Mouse (Mus musculus) cerebellum, postnatal 4 days (tissue): ENCODE results near the gene Ogfrl1.
A peak's percentile ranks its signal among the peaks of the same experiment; 100 is the strongest.

ENCODE experiments used
- DNase-seq, 2 experiments: peaks; one replicate each; pipeline ENCODE4 v3.0.0; 2022; ENCODE audit warnings: low spot score in 2 of 2, mixed read lengths in 1 of 2

The Ogfrl1 gene

DNA sequence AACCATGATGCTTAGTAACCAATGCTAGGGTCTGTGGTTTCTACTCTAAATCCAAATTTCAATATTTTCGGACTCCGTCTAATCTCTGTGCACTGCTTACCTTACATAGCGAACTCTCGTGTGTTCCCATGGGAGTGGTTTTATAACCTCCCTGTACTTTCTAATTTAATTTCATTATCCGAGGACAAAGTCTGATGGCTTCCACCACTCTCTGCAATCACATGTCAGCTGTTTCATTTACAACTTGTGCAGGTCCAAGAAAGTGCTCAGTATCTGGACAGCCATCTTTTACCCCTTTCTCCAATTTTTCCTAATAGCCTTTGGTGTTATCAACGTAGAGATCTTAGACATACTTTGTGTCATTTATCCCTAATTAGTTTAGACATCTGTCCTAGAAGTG is 44.7 kb downstream of the Ogfrl1 start:
- DNase-seq = no peak

DNA sequence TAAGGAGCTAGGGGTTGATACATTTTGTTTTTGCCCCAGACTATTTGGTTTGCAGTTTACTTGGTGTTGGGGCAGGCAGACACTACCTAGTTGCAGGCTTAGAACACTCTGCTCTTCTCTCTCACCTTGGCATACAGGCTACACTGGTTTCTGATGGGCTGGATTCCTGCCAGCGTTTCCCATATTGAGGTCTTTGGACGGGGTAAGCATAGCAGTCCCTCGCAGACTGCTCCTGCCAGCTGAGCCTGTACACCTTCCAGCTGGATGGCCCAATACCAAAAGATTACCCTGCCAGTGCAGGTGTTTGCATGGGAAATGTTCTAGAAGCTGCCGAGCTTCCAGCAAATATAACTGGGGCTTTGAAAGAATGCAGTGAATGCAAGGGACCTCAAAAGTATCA is 45.8 kb downstream of the Ogfrl1 start:
- DNase-seq = peak in 1 of 2 experiments; percentile 40

DNA sequence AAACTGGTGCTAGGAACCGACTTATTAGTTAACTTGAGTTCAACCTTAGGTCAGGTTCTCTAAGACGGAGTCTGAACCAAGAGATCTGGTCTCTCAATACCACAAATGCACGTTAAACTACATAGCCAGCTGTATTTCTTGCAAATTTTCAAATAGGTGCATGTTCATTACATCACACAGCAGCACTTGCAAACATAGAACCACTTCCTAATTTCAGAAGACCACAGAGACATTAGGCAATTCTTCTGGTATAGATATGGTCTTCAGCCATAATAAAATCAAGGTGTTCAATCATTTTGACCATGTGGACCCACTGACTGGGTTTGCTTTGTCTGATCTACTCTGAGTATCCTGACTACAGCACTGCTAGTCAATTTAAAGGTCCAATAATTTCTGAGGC is 51.9 kb downstream of the Ogfrl1 start:
- DNase-seq = no peak

DNA sequence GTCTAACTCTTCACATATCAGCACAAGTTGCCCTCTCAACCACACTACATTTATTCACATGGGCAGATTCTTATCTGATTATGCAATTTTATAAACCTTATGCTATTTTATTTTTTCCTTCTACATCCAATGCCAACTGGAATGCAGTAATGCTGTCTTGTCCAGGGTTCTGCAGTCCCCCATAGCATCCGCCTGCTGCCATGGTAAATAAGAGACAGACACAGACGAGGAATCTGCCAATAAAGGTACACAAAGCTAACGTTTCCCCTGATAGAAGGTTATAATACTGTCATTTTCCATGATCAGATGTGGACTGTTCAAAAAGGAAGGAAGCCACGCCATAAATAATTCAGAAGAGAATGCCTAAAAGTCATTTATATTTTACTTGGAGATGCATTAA is 54.7 kb downstream of the Ogfrl1 start:
- no peak for DNase-seq

DNA sequence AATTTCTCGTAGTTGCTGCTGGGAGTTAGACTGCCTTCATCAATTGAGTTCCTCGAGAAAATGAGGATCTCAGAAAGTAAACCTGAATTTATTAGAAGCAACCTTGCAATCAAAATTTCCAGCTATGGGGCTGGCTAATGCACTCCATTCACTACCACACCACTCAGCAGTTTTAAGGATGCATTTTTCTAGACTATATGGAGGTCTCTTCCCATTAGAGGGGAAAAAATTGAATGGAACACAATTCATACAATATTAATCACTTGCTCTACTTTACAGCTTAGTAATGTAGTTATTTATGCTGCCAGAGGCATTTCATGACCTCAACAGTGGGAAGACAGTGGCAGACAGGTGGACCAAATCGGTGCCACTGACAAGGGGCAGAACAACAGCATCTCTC is 55.3 kb downstream of the Ogfrl1 start:
- DNase-seq = no peak

DNA sequence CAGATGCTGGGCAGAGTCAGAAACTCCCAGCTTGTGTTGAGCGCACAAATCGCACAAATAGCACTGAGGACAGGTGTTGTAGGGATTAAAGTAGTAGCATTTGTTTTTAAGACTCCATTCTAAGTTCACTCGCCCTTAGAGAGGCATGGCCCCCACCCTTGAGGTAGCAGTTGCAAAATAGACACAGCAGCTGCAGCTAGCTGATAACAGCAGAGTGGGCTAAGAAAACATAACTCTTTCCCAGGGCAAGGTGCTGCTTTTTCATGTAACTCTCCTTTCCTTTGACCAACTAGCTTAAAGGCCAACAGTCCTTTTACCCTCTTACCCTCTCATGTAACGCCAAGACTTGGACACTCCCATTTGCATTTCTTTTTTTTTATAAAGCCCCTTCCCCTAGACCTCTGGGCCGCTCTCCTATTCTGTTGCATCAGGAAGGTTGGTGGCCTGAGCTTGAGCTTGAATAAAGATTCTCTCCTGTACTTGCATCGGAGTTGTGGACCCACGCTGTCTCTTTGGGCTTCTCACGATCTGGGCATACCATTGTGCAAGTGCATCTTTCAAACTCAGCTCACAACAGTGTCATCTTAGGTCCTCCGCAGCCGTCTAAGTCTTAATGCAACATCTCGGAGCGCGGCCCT is 61.7 kb downstream of the Ogfrl1 start:
- no peak for DNase-seq

- DNase-seq = no peak
These were observed 62.5 kb downstream of the Ogfrl1 start for GRCm38 (mm10) chr1:23335050-23335449.

- DNase-seq = no peak
These were observed 65.4 kb downstream of the Ogfrl1 start for GRCm38 (mm10) chr1:23332192-23332591.

DNA sequence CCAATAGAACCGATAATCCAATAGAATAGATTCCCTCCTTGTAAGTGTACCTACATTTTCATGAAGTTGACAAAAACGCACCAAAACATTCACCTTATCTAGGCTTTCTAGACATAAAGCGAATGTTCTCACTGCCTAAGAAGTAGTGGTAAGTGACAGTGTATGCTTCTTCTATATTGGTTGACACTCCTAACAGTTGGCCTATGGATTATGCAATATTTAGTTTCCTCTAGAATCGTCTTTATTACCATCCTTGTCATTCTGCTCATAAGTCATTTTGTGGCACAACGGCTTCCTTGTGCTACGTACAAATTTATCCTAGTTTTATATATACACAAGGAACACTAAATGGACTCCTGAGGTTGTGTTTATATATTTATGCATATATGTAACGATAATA is 72.4 kb downstream of the Ogfrl1 start:
- DNase-seq = no peak

- DNase-seq = no peak
These were observed 73.3 kb downstream of the Ogfrl1 start for GRCm38 (mm10) chr1:23324226-23324625.

GRCm38 (mm10) chr1:23323286-23323685 is 74.3 kb downstream of the Ogfrl1 start:
- DNase-seq = no peak

GRCm38 (mm10) chr1:23322208-23322607 is 75.4 kb downstream of the Ogfrl1 start:
- DNase-seq = no peak

GRCm38 (mm10) chr1:23321331-23321851 is 76.2 kb downstream of the Ogfrl1 start:
- peak in 1 of 2 experiments; percentile 29 for DNase-seq

GRCm38 (mm10) chr1:23320591-23321195 is 76.9 kb downstream of the Ogfrl1 start:
- peak in 1 of 2 experiments; percentile 10 for DNase-seq
